Mouse (Mus musculus): ENCODE data around the gene Gm20696.

Gene Gm20696

DNA sequence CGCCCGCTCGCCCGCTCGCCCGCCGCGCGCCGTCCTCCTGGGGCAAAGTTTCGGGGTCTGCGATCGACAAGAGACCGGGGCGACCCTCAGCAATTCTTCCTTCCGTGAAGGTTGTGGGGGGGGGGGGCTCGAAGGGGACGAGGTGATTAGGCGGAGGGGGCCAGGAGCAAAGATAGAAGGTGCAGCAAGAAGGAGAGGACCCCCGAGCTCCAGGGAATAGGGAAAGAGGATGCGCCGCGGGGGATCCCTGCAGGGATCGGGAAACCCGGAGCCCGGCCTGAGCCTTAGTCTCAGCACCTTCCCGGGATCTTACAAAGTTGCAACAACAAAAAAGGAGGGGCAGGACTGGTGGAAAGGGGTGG lies 145.9 kb downstream of the Gm20696 start:
- DNase-seq (ENCODE audit: low spot score) = no peak

GRCm38 (mm10) chr6:99519806-99520675 lies 146.6 kb downstream of the Gm20696 start:
- peak; percentile 2 for DNase-seq (ENCODE audit: low spot score)

DNA sequence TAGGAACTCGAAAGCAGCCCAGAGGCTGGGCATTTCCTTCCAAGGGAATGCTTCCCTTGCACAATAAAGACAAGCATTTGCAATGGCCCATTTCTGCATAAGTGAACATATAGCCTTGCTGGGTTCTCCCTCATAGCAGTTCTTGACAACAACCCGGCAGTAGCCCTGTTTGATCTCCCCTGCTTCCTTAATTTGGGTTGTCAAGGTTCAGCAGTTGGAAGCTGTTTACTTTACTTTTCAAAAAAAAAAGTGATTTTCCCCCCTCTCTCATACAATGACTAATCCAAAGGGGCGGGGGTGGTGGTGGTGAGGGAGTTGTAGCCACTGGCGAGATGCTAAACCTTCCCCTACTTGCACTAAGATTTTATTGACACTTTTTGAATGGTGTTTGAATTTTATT lies 147.5 kb downstream of the Gm20696 start:
- DNase-seq (ENCODE audit: low spot score) = no peak

DNA sequence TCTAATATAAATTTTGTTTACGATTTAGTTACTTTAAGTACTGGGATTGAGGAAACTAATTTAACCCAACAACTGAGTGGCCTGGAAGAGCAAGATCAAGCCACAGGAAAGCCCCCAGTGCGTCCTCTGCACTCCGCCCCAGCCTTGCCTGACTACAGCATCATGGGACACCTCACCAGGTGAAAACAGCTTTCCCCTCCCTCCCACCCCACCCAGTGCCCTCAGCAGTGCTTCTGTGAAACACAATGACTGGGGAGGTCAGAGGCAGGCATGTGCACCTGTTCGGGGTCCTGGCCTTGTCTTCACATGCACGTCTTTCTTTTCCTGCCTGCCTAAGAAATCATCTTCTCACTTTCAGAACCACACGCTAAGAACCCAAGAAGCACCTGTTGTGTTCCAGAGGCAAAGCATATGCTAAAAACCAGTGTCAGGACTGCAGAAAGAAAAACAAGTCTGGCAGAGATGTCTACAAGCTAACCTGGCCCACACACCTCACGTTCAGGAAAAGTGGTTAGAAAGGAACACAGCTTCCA lies 150.9 kb downstream of the Gm20696 start:
- DNase-seq (ENCODE audit: low spot score) = no peak

GRCm38 (mm10) chr6:99511862-99512261 lies 154.7 kb downstream of the Gm20696 start:
- no peak for DNase-seq (ENCODE audit: low spot score)

DNA sequence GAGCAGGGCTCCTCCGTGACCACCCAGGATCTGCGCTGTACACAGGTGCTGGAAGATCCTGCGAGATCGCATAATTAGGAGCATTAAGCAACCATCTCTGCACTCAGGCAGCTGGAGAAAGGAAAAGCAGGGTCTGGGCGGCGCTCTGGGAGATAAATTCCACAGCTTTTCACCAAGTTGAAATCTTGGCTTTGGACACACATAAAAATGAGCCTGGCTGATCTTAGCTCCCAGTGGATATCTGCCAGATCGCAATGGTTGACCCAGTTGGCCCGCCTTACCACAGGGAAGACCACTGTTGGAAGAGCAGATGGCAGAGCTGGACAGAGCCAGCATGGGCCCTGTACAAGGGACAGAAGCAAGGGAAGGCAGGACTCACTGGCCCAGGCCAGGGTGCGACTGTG lies 157.4 kb downstream of the Gm20696 start:
- no peak for DNase-seq (ENCODE audit: low spot score)

DNA sequence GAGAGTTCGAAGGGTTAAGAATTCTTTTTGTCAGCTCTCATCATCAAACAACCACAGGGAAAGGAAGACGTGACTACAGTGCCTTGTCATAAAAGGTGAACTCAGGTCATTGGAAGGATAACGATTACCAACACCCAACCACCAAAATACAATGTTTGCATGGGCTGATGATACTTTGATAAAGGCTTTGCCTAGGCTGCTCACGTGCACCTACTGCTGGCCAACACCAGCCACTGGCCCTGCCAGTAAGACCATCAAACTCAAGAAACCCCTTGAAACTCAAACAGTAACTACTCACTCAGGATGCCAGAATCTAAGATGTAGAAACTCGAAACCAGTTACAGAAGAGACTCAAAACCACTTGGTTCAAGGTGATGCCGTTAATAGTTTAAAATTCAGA lies 159.8 kb downstream of the Gm20696 start:
- no peak for DNase-seq (ENCODE audit: low spot score)

DNA sequence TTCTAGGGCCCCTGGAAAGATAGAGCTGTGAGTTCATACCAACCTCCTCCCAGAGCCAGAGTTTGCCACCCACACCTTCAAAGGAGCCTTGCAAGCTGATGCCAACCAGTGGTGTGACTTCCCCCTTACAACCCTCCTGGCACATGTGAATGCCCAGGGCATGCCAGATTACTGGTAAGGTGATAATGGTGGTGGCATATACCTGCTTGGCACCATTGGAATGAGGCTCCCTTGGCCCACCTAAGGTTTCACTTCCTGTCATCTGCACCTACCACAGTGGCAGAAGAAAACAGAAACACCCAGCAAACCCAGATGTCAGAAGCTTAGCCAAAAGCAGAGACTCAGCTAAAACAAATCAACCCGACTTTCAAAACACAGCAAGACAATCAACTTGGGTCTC lies 162.9 kb downstream of the Gm20696 start:
- DNase-seq (ENCODE audit: low spot score) = no peak

- no peak for DNase-seq (ENCODE audit: low spot score)
Measured at GRCm38 (mm10) chr6:99502727-99503126, 163.9 kb downstream of the Gm20696 start.

DNA sequence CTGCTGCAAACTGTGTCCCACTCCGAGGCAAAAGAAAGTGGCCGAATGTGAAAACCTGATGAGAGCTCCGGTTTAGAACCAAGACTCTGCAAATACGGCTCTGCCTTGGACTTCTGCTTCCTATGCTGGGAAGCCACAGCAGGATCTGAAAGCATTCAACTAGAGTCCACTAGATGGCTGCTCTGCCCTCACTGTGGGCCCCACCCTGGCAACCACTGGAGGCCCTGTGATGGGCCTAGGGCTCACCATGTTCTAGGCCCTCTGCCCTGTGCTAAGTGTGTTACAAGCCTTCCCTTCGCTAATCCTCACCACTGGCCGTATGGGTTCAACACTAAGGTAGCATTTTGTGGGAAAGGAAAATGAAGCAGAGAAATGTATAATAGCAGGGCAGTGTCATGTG lies 164.3 kb downstream of the Gm20696 start:
- no peak for DNase-seq (ENCODE audit: low spot score)

DNA sequence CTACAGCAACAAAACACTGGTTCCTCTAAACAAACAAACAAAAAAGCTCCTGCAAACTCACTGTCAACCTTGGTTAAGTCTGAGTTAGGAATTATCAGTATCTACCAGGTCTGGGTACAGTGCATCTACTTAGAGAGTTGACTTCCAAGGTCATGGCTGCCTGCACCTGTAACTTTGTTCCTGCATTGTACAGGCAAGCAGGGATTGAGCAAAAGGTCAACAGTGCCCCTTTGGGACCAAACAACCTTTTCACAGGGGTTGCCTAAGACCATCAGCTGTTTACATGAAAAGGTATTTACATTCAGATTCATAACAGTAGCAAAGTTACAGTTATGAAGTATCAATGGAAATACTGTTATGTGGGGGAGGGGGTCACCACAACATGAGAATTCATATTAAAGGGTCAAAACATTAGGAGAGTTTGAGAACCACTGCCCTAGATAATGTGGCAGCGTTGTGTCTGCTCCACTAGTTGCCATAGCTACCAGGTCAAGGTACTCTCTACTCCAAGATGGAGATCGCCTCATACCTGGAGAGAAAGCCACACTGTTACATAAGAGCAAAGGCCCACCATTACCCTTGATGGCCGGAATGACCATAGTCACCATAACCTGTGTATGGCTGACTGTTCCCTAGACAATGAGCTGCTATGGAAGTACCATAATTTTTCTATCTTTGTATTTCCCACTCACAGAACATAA lies 165.9 kb downstream of the Gm20696 start:
- no peak for DNase-seq (ENCODE audit: low spot score)

DNA sequence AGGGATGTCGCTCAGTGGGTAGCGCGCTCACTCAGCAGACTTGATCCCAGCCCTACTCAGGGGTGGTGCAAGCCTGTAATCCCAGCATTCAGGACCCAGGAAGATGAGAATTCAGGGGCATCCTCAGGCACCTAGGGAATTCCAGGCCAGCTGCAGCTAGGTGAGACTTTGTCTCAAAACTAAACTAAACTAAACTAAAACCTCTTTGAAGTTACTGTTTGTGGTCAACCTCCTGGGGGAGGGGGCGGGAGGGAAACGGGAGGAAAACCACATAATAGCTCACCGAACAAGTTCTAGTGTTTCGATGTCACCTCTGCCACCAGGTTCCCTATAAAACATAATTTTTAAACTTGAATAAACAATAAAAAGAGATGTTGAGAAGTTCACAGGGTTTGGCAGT lies 168.5 kb downstream of the Gm20696 start:
- no peak for DNase-seq (ENCODE audit: low spot score)

DNA sequence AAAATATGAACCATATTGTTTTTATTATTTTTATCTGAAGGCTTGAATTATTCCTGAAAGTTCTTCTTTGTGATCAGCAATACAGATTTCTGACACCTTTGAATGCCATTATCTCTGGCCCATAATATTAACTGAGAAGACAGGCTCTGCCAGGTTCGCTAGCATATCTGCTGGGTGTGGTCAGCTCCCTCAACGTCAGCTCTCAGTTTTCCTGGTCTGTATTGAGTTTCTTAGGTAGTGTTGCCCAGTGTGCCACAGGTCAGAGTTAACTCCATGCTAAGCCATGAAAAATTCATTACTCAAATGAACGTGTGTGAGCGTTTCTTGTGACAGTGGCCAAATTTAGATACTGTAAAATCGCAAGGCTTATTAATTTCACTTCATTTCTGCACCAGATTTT lies 170.5 kb downstream of the Gm20696 start:
- DNase-seq (ENCODE audit: low spot score) = no peak

GRCm38 (mm10) chr6:99492937-99493336 lies 173.7 kb downstream of the Gm20696 start:
- DNase-seq (ENCODE audit: low spot score) = no peak

- DNase-seq (ENCODE audit: low spot score) = no peak
Measured at GRCm38 (mm10) chr6:99491979-99492544, 174.5 kb downstream of the Gm20696 start.

GRCm38 (mm10) chr6:99491146-99491545 lies 175.5 kb downstream of the Gm20696 start:
- no peak for DNase-seq (ENCODE audit: low spot score)

GRCm38 (mm10) chr6:99489900-99490648 lies 176.5 kb downstream of the Gm20696 start:
- no peak for DNase-seq (ENCODE audit: low spot score)

DNA sequence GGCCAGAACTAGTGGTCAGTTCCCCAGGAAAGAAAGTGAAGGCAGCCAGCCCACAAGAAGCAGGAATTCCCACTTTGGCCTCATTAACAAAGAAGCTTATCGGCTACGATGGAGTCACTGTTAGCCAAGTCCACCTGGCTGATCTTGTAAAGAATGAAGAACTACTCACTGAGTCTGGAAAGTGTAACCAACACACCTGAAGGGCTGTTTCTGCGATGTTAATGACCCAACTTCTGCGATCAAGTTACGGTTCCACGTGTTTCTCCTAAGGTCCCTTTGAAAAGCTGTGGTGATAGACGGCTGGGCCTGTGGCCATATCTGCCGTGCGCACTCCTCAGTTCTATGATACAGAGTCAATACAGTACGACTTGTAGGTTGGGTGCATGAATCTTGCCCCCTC lies 177.2 kb downstream of the Gm20696 start:
- DNase-seq (ENCODE audit: low spot score) = no peak

- DNase-seq (ENCODE audit: low spot score) = peak; percentile 5
Measured at GRCm38 (mm10) chr6:99485884-99486640, 180.5 kb downstream of the Gm20696 start.

DNA sequence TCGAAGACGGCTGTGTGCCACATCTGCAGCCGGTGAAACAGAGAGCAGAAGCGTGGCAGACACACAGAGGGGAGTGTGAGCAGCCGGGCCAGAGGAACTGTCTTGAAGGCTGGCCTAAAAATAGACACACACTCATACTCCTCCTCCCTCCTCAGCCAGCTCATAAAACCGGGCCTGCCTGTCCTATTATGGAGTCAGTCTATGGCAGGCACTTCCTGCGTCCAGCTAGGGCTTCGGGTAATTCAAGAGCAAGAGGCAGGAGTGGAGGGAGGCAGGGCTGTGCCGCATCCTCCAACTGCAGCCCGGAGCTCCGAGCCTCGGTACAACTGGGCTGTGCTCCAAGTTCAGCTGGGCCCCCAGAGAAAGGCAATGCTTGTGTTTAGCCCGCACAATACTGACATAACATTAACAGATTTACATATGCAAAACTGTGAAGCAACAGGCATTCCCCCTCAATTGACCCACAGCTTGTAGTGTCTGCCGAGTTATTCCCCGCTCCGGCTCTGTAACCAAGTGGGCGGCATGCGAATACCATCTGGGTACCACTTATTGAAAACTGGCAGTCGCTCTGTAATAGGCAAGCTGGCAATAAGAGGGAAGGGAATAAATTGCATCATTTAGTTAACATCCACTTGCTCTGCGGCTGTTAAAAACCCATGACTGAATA lies 181.2 kb downstream of the Gm20696 start:
- no peak for DNase-seq (ENCODE audit: low spot score)

DNA sequence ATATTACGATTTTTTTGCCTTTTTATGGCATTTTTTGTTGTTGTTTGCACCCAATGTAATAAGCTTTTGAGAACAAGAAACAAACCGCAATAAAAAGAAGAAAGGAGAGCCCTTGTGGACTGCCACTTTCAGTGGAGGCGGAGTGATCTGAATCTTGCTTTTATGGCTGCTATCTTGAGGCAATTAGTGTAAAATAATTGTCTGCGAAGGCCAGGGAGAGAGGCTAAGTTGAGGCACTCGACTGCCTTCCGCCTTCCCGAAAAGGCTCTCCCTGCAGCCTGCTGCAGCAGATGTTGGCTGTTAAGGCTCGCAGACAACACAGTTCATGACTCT lies 181.7 kb downstream of the Gm20696 start:
- DNase-seq (ENCODE audit: low spot score) = no peak

Measured in spleen, adult 12 weeks (tissue).